Mouse (Mus musculus) NIH3T3 (cell line): ENCODE data around the gene Bbs4.

Experiments
- DNase-seq: peaks from one replicate; pipeline ENCODE4 v3.0.0-alpha.2; 2012; ENCODE audit warnings: low read depth

Bbs4 gene

DNA sequence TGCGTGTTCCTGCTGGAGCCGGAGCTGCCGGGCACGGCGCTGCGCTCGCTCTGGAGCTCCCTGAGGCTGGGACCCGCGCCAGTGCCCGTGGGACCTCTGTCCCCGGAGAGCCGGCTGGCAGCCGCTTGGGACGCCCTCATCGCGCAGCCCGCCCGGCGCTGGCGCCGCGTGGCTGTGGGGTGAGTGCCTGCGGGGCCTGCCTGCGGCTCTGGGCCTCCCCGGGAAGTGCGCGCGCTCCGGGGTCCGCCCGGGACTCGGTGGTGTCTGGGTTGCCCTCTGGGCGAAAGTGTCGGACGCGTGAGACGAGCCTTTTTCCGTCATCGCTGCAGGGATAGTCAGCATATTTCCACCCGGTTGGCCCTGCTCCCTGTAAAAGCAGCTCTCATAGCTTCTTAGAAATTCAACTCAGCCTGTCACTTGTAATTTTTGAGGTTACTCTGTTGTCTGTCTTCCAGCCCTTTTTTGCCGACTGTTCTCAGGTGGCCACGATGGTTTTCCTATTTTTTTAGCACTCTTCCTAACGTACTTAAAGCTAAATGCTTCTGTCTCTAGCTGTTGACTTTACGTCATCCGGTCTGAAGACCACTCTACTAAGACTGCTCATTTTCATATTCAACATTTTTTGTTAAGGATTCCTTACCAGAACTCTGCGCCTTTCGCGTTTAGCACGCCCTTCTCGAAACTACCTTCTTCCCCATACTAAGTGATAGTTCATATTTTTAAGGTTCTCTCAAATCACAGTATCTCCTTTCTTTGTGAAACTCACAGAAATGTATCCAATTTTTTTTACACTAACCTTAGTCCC is 61.4 kb downstream of the Bbs4 start:
- peak; percentile 41 for DNase-seq

DNA sequence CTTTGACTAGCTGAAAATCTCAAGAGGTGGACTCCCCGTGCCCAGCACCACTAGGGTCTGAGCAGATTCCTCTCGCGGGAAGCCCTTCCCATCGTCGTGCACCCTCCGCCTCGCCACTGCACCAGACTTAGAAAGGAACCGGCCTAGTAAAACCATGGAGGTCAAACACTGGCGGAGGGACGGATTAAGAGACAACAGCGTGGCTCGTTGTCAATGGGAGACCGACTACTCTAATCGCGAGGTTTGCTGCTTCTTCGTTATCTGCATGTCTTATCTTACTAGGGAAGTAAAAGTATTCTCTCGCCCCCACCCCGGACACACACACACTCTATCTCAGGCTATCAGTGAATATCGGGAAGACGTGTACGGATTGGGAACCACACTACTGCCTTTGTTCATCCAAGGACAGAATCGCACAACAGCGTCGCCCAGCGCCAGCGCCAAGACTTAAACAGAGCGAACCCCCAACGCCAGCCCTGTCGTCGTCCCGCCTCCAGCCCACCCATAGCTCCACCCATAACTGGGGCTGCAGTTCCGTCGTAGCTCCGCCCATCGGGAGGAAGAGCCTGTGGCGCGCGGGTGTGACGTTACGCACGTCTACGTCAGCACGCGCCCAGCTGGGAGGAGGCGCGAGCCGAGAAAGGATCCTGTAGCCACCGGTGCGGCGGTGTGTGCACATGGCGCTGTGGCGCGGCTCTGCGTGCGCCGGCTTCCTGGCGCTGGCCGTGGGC is 62.2 kb downstream of the Bbs4 start, which contains the start of gene Adpgk:
TSS of gene Adpgk (plus strand) at position 602 of the 731 bp plus-strand sequence.
- DNase-seq = peak; percentile 98

DNA sequence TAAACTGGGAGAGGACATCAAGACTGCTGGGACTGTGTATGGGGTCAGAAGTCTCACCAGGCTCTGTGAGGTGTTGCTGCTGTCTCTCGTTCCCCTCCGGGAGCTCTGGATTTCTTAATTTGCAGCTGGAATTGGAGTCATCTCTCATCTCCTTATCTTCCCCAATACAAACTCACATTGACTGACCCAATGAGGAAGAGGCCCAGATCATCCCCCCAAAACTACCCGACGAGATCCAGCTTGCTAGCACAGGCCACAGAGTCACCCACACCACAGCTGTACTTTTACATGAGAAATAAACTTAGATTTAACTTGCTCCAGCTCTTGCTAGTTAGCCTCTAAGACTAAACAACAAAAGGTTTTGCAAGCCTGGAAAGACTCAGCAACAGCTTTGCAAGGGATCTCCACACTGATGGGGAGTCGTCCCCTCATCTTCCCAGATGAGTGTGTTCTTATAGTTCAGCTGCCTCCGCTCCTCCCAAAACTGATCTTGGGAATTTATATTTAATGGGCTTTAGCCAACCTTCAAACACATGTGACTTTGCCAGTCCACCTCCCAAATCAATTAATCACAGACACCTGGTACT is 63.7 kb downstream of the Bbs4 start:
- no peak for DNase-seq

DNA sequence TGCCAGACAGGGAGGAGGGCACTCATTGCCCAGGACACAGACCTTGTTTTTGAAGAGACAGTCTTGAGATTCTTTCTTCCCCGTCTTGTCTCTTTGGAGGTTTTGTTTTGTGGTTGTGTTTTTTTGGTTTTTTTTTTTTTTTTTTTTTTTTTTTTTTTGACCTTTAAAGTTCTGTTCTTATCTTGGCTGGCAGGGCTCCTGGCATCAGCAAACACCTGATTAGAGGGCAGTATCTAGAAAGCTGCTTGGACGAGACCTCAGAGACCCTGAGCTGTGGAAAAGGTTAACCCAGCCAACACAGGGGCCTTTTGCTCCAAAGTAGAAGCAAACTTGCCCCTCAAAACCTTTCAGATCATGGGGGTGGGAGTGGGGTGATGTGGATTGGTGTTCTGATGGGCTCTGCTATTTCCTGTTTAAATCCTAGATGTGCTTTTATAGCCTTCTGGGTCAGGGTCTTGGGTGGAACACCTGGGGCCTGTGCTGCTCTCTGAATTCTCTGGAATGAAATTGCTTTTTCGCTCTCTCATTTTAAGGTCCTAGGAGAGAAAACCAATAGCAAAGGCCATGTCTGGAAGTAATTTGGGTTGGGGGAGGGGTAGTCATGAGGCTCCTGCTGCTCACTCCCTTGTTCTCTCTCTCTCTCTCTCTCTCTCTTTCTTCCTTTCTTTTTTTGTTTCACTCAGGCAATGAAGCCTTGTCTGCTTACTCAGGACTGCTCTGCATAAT is 64.5 kb downstream of the Bbs4 start:
- DNase-seq = peak; percentile 71

DNA sequence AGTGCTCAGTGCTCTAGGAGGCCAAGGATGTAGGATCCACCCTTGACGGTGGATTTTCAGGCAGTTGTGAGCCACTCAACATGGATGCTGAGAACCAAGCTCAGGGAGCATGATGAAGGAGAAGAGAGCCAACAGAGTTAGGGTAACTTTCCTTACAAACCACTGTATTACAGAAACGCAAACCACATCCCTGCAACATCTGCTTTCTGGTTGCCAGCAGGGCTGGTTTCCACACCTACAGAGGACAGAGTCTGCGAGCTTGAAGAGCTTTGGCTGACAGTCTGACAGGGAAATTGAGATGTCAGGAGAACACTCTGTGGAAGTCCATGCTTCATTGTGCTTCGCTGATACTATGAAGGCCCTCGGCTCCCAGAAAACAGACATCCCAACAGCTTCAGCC is 65.2 kb downstream of the Bbs4 start:
- no peak for DNase-seq

DNA sequence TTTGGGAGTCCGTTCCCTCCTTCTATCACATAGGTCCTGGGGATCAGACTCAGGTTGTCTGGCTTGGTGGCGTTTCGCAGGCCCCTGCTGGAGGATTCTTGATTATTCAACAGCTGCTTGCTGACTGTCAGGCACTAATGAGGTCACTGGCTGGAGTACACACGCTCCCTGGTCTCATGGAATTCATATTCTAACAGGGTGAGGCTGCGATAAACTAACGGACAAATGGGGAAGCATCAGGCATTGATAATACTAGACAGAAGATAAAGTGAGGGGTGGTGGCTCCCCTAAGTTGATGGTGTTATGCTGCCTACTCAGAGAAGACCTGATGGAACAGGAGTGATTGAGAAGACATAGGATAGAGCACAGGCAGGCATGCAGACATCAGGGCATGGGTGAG is 67.7 kb downstream of the Bbs4 start:
- no peak for DNase-seq

DNA sequence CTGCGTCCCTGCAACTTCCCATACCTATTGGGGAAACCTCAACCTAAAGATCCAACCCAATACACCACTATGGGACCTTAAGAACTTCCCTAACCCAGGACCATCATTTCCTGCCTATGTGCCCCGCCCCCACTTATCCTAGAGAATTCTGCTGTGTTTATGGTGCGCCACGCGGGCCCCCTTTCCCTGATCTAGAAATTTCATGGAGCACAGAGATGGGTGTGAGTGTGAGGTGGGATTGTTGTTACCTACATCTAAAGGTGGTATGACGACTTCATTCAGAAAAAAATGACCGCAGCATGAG is 70.7 kb downstream of the Bbs4 start:
- no peak for DNase-seq

DNA sequence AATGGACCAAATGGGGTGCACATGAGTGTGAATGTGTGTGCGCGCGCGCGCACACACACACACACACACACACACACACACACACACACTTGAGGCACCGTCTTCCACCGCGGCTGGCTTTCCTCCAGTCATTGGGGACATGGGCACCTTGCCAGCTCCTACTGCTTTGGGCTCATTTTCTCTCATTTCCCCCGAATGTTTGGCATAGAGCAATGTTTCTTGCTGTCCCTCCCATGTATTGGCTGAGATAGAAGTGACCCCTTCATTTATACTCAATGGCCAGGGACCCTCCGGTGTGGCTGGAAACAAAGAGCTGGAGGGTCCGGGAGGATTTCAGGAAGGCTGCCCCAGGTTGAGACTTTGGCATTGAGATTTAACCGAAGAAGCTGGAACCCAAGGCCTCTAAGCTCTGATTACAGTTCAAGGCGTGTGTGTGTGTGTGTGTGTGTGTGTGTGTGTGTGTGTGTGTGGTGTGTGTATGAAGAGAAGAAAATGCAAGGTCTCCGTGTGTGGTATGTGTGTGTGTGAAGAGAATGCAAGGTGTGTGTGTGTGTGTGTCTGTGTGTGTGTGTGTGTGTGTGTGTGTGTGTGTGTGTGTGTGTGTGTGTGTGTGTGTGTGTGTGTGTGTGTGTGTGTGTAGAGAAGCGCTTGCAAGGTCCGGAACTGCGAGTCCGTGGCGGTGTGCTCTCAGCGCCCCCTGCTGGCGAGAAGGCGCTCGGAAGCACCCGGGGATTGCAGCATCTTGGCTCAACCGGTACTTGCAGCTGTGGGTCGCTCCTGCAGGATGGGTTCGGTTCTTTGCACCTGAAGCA is 71.2 kb downstream of the Bbs4 start:
- peak; percentile 86 for DNase-seq

DNA sequence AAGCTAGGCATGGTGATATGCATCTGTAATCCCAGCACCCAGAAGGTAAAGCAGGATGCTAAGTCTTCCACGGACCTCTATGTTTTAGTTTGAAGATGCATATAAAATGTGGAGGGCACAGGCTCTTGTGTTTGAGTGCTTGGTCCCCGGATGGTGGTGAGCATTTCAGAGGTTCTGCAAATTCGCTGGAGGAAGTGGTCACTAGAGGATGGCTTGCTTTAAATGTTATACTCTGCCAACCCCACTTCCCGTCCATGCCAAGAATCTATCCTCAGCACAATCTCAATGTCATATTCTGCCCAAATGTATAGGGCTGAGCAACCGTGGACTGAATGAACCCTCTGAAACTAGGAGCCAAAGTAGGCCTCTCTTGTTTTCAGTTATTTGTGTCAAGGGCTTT is 72.4 kb downstream of the Bbs4 start:
- no peak for DNase-seq

DNA sequence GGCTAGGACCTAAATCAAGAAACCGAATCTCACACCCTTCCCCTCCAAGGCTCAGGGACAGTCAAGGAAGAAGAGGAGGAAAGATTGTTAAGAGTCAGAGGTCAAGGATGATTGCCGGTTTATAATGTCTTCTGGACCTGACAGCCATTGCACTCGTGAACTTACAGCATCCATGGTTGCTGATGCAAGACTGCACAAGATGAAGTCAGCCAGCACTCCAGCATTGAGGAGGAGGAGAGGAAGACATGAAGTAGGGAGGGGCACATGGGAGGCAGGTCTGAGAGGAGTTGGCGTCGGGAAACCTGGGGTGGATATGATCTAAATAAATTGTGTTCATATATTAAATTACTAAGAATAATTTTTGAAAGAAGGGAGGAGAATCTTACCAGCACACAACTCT is 74.6 kb downstream of the Bbs4 start:
- no peak for DNase-seq

DNA sequence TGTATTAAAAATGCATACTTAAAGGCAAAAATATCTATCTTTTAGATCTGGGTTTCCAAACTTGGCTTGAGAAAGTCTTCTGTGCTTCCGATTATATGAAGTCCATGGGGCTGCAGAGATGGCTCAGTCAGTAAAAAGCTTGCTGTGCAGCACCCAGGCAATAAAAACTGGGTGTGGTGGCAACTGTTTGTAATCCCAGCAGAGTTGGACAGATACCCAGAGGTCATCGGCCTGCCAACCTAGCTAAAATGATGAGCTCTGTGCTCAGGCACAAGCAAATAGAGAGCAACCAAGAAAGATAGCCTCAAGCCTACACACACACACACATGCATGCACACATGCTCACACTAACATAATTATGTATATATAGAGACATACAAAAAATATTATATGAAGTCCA is 75.1 kb downstream of the Bbs4 start:
- DNase-seq = no peak

DNA sequence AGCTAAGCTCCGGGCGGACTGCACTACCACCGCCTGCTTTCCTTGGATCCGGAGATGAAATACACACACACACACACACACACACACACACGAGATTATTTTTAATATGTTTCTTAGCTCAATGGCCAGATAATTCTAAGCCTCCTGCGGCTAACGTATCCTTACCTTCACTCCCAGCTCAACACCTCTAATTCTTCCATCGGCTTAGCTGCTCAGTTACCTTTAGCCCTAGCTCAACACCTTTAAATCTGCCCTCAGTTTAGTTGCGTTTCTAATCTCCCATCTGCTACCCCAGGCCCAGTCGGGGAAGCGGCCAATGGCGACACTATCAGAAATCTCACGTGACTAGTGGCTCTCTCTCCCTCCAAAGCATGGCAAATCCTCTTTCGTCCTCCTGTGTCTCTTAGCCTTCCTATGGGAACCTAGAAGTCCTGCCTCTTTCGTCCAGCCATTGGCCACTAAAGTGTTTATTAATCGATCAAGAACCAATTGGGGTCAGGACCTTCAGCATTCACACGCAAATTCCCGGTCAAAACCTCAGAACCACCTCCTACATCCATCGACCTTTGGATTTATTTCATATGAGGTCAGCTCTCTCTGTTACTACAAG is 78.4 kb downstream of the Bbs4 start:
- no peak for DNase-seq

DNA sequence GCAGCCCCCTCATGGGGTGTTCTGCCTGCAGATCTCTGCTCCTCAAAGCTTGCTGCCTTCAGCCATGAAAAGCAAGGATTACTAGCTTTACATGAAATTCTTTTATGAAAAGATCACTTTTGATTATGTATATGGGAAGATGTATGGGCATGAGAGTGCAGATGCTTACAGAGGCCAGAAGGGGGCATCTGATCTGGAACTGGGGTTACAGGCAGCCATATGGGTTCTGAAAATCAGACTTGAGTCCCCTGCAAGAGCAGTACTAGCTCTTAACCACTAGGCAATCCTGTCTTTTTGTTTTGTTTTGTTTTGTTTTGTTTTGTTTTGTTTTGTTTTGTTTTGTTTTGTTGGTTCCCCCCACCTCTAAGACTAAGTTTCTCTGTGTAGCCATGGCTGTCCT is 80.1 kb downstream of the Bbs4 start:
- DNase-seq = no peak
